Mouse (Mus musculus): Measurements from ENCODE around the gene Slamf1. TPM values are rescaled to one million over a fixed set of nuclear protein-coding genes. Genes with fewer than 3 reads are reported as not detected.
"Not testable (repeated sequence)": the region's sequence is repeated elsewhere in the genome, so short reads cannot be mapped to it uniquely, and the experiment has no call there.

Gene Slamf1
- total RNA-seq, 1 experiment from 2014 or later = not detected

DNA sequence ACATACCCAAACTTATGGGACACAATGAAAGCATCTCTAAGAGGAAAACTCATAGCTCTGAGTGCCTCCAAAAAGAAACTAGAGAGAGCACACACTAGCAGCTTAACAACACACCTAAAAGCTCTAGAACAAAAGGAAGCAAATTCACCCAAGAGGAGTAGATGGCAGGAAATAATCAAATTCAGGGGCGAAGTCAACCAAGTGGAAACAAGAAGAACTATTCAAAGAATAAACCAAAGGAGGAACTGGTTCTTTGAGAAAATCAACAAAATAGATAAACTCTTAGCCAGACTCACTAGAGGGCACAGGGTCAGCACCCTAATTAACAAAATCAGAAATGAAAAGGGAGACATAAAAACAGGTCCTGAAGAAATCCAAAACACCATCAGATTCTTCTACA, 44.1 kb downstream of the Slamf1 start:
- not testable (repeated sequence) for DNase-seq

- DNase-seq = no peak
Observed at GRCm38 (mm10) chr1:171815545-171816439, 48.9 kb downstream of the Slamf1 start.

DNA sequence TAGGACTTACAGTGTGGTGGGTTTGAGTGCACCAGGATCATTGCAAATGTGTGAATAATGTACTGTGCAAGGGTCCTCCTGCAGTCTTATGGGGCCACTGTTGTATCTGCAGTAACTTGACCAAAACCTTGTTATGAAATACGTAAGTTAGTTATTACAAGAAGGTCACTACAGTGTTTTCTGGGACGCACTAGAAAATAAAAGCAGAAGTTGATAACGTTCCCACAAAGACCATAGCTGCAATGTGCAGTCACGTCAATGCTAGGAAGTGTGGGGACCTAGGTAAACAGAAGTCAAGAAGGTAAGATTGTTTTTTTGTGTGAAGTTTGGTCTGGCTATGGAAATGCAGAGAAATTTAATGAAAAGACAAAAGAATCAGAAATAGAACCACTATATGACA, 50.1 kb downstream of the Slamf1 start:
- no peak for DNase-seq

GRCm38 (mm10) chr1:171821331-171821730, 54.4 kb downstream of the Slamf1 start:
- no peak for DNase-seq

GRCm38 (mm10) chr1:171825462-171825861, 58.5 kb downstream of the Slamf1 start:
- no peak for DNase-seq

GRCm38 (mm10) chr1:171826164-171826563, 59.2 kb downstream of the Slamf1 start:
- DNase-seq = no peak

DNA sequence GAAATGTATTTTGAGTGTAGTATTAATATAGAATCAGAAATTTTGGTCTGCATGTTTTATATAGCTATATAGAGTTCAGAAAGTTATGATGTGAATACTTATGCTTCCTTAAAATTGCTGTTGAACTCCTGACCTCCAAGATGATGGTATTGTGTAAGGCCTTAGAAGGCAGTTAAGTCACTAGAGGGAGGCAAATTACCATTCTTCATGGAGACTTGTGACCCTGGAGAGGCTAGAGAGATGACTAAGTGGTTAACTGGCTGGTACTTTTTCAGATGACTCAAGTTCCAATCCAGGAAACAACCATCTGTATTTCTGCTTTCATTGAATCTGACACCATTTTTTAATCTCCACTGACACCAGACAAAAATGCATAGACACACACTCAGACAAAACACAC, 60.7 kb downstream of the Slamf1 start:
- no peak for DNase-seq

GRCm38 (mm10) chr1:171839488-171839887, 72.6 kb downstream of the Slamf1 start, which contains the start of gene Cd84:
Gene Cd84 (plus strand): TSS chr1:171839697.
- no peak for DNase-seq

- no peak for DNase-seq
Observed at GRCm38 (mm10) chr1:171840450-171841023, 73.6 kb downstream of the Slamf1 start.

GRCm38 (mm10) chr1:171845035-171845754, 78.3 kb downstream of the Slamf1 start:
- DNase-seq = no peak

DNA sequence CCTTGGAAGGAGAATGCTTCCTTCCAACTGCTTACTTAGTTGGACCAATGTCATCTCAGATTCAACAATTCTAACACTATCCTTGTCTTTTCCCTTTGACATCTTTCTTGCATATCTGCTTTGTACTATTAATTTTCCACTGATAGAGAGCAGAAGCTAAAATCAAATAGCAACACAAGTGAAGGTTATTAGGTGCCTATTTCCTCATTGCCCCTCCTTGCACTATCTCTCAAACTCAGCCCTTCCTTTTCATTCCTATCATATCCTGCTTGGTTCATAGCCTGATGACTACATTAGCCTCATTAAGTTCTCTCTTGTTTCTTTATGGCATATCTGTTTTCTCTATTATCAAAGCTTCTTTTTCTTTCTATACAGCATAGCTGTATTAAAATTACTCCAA, 81.3 kb downstream of the Slamf1 start:
- DNase-seq = no peak

GRCm38 (mm10) chr1:171848757-171849156, 81.8 kb downstream of the Slamf1 start:
- no peak for DNase-seq

- no peak for DNase-seq
Observed at GRCm38 (mm10) chr1:171849454-171849853, 82.5 kb downstream of the Slamf1 start.

Other genes with a start within 250 kb of the Slamf1 start
- gene Itln1, start 231.8 kb upstream of the Slamf1 start, total RNA-seq (2021) = not detected in 2 replicates
- gene Cd244a, start 207.9 kb upstream of the Slamf1 start, total RNA-seq (2021) = 0.70 TPM in 1 of 2 replicates, not detected in the other
- 0.48 and 0.67 TPM in 2 replicates for gene Ly9, start 159.7 kb upstream of the Slamf1 start, total RNA-seq (2021)
- 0.30 TPM in 1 of 2 replicates, not detected in the other for gene Slamf7, start 114.1 kb upstream of the Slamf1 start, total RNA-seq (2021)
- 1.3 and 1.6 TPM in 2 replicates for gene Cd48, start 85.1 kb upstream of the Slamf1 start, total RNA-seq (2021)
- gene Cd84, start 72.6 kb downstream of the Slamf1 start, total RNA-seq (2021) = 2.3 and 2.6 TPM in 2 replicates
- 0.18 TPM in 1 of 2 replicates, not detected in the other for gene Gm10521, start 128.5 kb downstream of the Slamf1 start, total RNA-seq (2021)
- gene Slamf6, start 150.4 kb downstream of the Slamf1 start, total RNA-seq (2021) = 0.15 TPM in 1 of 2 replicates, not detected in the other

All from adrenal gland, postnatal 25 days (tissue).